Mouse (Mus musculus): ENCODE measurements around the gene Mrgpra1. TPM values are rescaled to one million over a fixed set of nuclear protein-coding genes. Genes with fewer than 3 reads are reported as not detected.
"Not testable (repeated sequence)": the region's sequence is repeated elsewhere in the genome, so short reads cannot be mapped to it uniquely, and the experiment has no call there.

Gene Mrgpra1
- polyA plus RNA-seq (2015; fragmentation: Nextera tagmentation; extraction: Ambion mirVana): not detected in 2 replicates

DNA sequence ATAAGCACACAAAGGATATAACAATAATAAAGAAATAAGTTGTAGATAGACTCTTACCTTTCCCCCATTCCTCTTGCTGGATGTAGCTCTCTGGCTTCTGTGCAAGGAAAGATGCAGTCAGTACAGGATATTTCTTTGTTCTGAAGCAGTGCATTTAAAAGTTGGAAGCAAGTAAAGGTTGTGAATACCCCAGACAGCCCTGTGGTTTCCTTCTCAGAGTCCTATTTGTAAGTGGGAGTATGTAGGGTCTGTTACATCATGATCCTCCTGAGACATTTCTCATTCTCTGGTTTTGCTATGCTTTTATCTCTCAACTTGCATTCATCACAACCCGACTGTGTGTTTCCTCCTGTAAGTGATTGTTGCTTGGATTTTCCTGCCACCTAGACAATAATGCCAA is at the start of gene Mrgpra1:
Mrgpra1 (minus strand) TSS at position 101 of the 400 bp plus-strand sequence.
- no peak within 1 kb of the TSS for H3K4me3 ChIP-seq
- no peak within 1 kb of the TSS for H3K9ac ChIP-seq
- WGBS: 92% methylated on average over 1 of the region's 1 CpGs
- no peak for ATAC-seq (ENCODE audit: low FRiP score)
- no peak within 1 kb of the TSS for H3K4me2 ChIP-seq
- no peak within 1 kb of the TSS for H3K27ac ChIP-seq
- no peaks in the 10 kb centered on the region for H3K4me1 ChIP-seq (replicated peaks)
- peaks cover 42% of the 10 kb centered on the region for H3K9me3 ChIP-seq
- H3K36me3 ChIP-seq: no peaks in the 10 kb centered on the region
- H3K27me3 ChIP-seq: no peaks in the 10 kb centered on the region

- peaks cover 22% of the 10 kb centered on the region; the same call in 1 of the 2 replicates for H3K9me3 ChIP-seq
- H3K36me3 ChIP-seq: no peaks in the 10 kb centered on the region
- H3K4me2 ChIP-seq: no peak overlapping the region
- H3K4me3 ChIP-seq: no peak overlapping the region
- no peak for ATAC-seq (ENCODE audit: low FRiP score)
- no peak overlapping the region for H3K27ac ChIP-seq
- H3K27me3 ChIP-seq: no peaks in the 10 kb centered on the region
- H3K9ac ChIP-seq: no peak overlapping the region
- no peaks in the 10 kb centered on the region for H3K4me1 ChIP-seq (replicated peaks)
Measured at GRCm38 (mm10) chr7:47401125-47401524, 47.1 kb upstream of the Mrgpra1 start.

DNA sequence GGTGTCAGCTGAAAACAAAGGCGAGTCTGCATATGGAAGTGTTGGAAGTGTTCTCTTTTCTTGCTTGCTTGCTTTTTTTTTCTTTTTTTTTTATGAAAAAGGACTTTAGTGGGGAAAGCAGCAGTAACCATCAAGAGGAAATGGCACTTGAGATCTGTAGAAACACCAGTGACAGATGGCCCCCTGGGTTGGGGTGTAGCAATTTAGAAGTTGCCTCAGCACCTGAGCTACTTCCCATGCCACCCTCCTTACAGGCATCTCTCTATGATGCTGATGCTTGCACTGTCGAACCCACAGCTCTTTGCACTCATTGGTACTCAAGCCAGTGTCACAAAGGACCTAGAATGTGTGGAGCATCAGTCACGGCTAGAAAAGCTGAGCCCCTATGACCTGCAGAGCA is 5.6 kb downstream of the Mrgpra1 start:
- Histone ChIP-seq H3K9me3 (peaks cover 25% of the 10 kb centered on the region), H3K27ac (no peak overlapping the region), H3K4me1 (replicated peaks) (no peaks in the 10 kb centered on the region), H3K27me3 (no peaks in the 10 kb centered on the region), H3K36me3 (no peaks in the 10 kb centered on the region), H3K4me3 (no peak overlapping the region), H3K4me2 (no peak overlapping the region), H3K9ac (no peak overlapping the region)
- ATAC-seq (ENCODE audit: low FRiP score): no peak
- WGBS: 75% methylated on average over 3 of the region's 3 CpGs

DNA sequence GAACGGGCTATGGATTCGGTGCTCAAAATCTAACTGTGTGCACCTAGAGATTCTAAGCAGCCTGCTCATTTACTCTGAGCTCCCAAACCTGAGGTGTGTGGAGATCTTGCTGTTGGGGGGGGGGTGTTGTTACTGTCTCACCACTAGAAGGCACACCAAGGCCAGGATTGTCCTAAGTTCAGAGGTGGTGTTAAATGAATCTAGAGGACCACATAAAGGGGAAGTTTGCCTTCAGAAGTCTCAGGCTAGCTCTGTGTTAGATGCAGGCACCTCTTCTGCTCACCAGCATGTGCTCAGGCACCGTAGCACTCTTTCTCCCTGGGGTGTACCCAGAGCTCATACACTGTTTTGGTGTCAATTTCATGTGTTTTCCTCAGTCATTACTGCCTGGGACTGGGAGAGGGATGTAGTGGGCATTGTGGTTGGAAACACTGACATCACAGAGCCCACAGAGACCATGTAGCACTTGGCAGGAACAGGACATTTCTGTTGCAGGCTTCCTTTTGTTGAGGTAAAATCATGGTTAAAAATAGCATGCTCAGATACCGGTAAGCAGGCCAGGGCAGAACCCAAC is 8.0 kb downstream of the Mrgpra1 start:
- 80% methylated on average over 4 of the region's 4 CpGs for WGBS
- no peak overlapping the region for H3K4me2 ChIP-seq
- no peak overlapping the region for H3K27ac ChIP-seq
- H3K27me3 ChIP-seq: no peaks in the 10 kb centered on the region
- no peaks in the 10 kb centered on the region for H3K36me3 ChIP-seq
- no peak for ATAC-seq (ENCODE audit: low FRiP score)
- H3K4me1 ChIP-seq (replicated peaks): no peaks in the 10 kb centered on the region
- no peak overlapping the region for H3K4me3 ChIP-seq
- peaks cover 35% of the 10 kb centered on the region for H3K9me3 ChIP-seq
- no peak overlapping the region for H3K9ac ChIP-seq

- not testable (repeated sequence) for H3K4me1 ChIP-seq (replicated peaks); H3K4me2 ChIP-seq; H3K27ac ChIP-seq; H3K27me3 ChIP-seq; H3K4me3 ChIP-seq; H3K36me3 ChIP-seq; ATAC-seq (ENCODE audit: low FRiP score); H3K9ac ChIP-seq
- WGBS: 91% methylated on average over 3 of the region's 3 CpGs
- peaks cover 22% of the 10 kb centered on the region for H3K9me3 ChIP-seq
Measured at GRCm38 (mm10) chr7:47341887-47342286, 12.2 kb downstream of the Mrgpra1 start.

GRCm38 (mm10) chr7:47341389-47341788 is 12.7 kb downstream of the Mrgpra1 start:
- not testable (repeated sequence) for H3K4me2 ChIP-seq; H3K27ac ChIP-seq; H3K4me1 ChIP-seq (replicated peaks); H3K4me3 ChIP-seq; H3K36me3 ChIP-seq; ATAC-seq (ENCODE audit: low FRiP score); H3K27me3 ChIP-seq; H3K9ac ChIP-seq
- WGBS: 71% methylated on average over 3 of the region's 3 CpGs
- H3K9me3 ChIP-seq: peaks cover 21% of the 10 kb centered on the region

DNA sequence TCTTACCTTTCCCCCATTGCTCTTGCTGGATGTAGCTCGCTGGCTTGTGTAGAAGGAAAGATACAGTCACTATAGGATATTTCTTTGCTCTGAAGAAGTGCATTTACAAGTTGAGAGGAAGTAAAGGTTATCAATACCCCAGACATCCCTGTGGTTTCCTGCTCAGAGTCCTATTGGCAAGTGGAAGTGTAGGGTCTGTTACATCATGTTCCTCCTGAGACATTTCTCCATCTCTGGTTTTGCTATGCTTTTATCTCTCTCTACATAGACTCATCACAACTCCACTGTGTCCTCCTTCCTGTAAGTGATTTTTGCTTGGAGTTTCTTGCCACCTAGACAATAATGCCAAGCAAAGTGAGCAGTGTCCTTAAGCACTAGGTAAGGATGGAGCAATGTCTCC is 35.7 kb downstream of the Mrgpra1 start:
- H3K4me3 ChIP-seq: no peak overlapping the region
- H3K9ac ChIP-seq: no peak overlapping the region
- 65% methylated on average over 1 of the region's 1 CpGs for WGBS
- H3K4me2 ChIP-seq: no peak overlapping the region
- H3K36me3 ChIP-seq: no peaks in the 10 kb centered on the region
- H3K27ac ChIP-seq: no peak overlapping the region
- peaks cover 34% of the 10 kb centered on the region for H3K9me3 ChIP-seq
- no peak for ATAC-seq (ENCODE audit: low FRiP score)
- no peaks in the 10 kb centered on the region for H3K4me1 ChIP-seq (replicated peaks)
- no peaks in the 10 kb centered on the region for H3K27me3 ChIP-seq

- no peak for ATAC-seq (ENCODE audit: low FRiP score)
- Histone ChIP-seq H3K4me1 (replicated peaks) (no peaks in the 10 kb centered on the region), H3K27ac (no peak overlapping the region), H3K27me3 (no peaks in the 10 kb centered on the region), H3K36me3 (no peaks in the 10 kb centered on the region), H3K4me3 (no peak overlapping the region), H3K9me3 (peaks cover 36% of the 10 kb centered on the region), H3K4me2 (no peak overlapping the region), H3K9ac (no peak overlapping the region)
- 40% methylated on average over 4 of the region's 4 CpGs for WGBS
Measured at GRCm38 (mm10) chr7:47312289-47312688, 41.8 kb downstream of the Mrgpra1 start.

- no peak overlapping the region for H3K4me3 ChIP-seq
Measured at GRCm38 (mm10) chr7:47309855-47310254, 44.2 kb downstream of the Mrgpra1 start.

DNA sequence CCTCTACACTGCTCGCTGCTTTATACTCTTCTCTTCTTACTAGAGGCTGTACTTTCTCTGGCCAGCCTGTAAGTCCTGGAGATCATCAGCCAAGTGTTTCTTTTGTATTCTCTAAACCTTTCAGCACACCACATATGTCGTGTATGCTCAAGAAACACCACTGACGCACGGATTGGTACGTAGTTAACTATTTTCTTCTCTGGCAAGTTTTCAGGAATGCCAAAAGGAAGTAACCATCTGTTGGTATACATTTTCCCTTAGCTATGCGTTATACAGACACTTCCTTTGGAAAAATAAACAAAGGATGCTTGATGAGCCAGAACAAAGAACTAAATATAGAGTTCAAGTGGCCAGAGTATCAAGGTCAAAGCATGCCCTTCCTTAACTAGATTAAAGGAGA is 49.4 kb downstream of the Mrgpra1 start:
- not testable (repeated sequence) for H3K4me3 ChIP-seq; H3K4me2 ChIP-seq; H3K27ac ChIP-seq; H3K9ac ChIP-seq; ATAC-seq (ENCODE audit: low FRiP score); H3K36me3 ChIP-seq; H3K27me3 ChIP-seq; H3K4me1 ChIP-seq (replicated peaks)
- WGBS: 84% methylated on average over 5 of the region's 6 CpGs
- peaks cover 22% of the 10 kb centered on the region; the same call in 1 of the 2 replicates for H3K9me3 ChIP-seq

More at GRCm38 (mm10) chr7:47309855-47310254, 44.2 kb downstream of the Mrgpra1 start:
- ATAC-seq (ENCODE audit: low FRiP score): no peak
- Histone ChIP-seq H3K27me3 (no peaks in the 10 kb centered on the region), H3K36me3 (no peaks in the 10 kb centered on the region), H3K9ac (no peak overlapping the region), H3K4me1 (replicated peaks) (no peaks in the 10 kb centered on the region), H3K27ac (no peak overlapping the region), H3K4me2 (no peak overlapping the region), H3K9me3 (peaks cover 35% of the 10 kb centered on the region)
- 93% methylated on average over 10 of the region's 10 CpGs for WGBS

DNA sequence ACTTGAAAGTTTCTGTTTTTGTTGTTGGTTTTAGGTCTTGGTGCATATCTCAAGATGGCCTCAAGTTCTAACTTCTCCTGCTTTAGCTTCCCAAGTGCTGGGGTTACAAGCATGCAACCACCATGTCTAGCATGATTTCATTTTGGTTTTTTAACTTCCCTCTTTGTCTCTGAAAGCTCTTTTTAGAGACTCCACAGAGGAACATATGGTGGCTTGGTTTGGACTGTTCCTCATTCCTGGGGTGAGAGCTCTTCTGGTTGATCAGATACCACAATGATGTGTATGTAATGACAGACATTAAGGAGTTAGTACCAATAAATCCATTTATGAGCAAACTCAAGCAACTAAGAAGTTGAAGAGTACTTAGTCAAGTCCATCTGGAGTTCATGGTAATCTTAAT is 54.4 kb downstream of the Mrgpra1 start:
- not testable (repeated sequence) for H3K36me3 ChIP-seq; H3K4me2 ChIP-seq; H3K27me3 ChIP-seq; H3K4me3 ChIP-seq; H3K27ac ChIP-seq; ATAC-seq (ENCODE audit: low FRiP score); H3K9ac ChIP-seq; H3K4me1 ChIP-seq (replicated peaks)
- peaks cover 17% of the 10 kb centered on the region; the same call in 1 of the 2 replicates for H3K9me3 ChIP-seq

All from hindbrain, embryonic 13.5 days (tissue).